Mouse (Mus musculus): ENCODE data around the gene Duxf3. TPM values are rescaled to one million over a fixed set of nuclear protein-coding genes. Genes with fewer than 3 reads are reported as not detected.
A peak's percentile ranks its signal among the peaks of the same experiment; 100 is the strongest.
"Not testable (repeated sequence)": the region's sequence is repeated elsewhere in the genome, so short reads cannot be mapped to it uniquely, and the experiment has no call there.

The Duxf3 gene
- total RNA-seq (2021): not detected

GRCm38 (mm10) chr10:58232641-58232969 is at the start of gene Duxf3:
Gene Duxf3, minus strand, starts transcription at chr10:58232675.
- DNase-seq; intact Hi-C loops (cut with DNase I): not testable (repeated sequence)

GRCm38 (mm10) chr10:58282238-58282637 is 49.8 kb upstream of the Duxf3 start:
- intact Hi-C loops (cut with DNase I): no loop called here
- DNase-seq: no peak

- DNase-seq: peak; percentile 10 to 11
- intact Hi-C loops (cut with DNase I): no loop called here
These were observed 26.0 kb upstream of the Duxf3 start for GRCm38 (mm10) chr10:58258466-58258865.

- intact Hi-C loops (cut with DNase I): no loop called here
- peak; percentile 18 to 35 for DNase-seq
These were observed 23.5 kb upstream of the Duxf3 start for GRCm38 (mm10) chr10:58255954-58256353.

GRCm38 (mm10) chr10:58255213-58255892 is 22.9 kb upstream of the Duxf3 start, which contains the start of gene Gcc2:
Gene Gcc2, plus strand, starts transcription at chr10:58255497.
- DNase-seq: peak; percentile 94 to 95
- intact Hi-C loops (cut with DNase I): no loop called here

- intact Hi-C loops (cut with DNase I): no loop called here
- DNase-seq: peak; percentile 4 to 16
These were observed 22.2 kb upstream of the Duxf3 start for GRCm38 (mm10) chr10:58254635-58255175.

GRCm38 (mm10) chr10:58249535-58249934 is 17.1 kb upstream of the Duxf3 start:
- intact Hi-C loops (cut with DNase I): no loop called here

GRCm38 (mm10) chr10:58238984-58239740 is 6.7 kb upstream of the Duxf3 start:
- intact Hi-C loops (cut with DNase I): not testable (repeated sequence)
- peak in 1 of 2 experiments; percentile 53 for DNase-seq

More at GRCm38 (mm10) chr10:58249535-58249934, 17.1 kb upstream of the Duxf3 start:
- DNase-seq: no peak

- no peak for DNase-seq
These were observed 4.1 kb upstream of the Duxf3 start, which contains the start of gene Gm4981 for GRCm38 (mm10) chr10:58236613-58237012. Gene Gm4981, minus strand, starts transcription at chr10:58236701.

GRCm38 (mm10) chr10:58234985-58235384 is 2.5 kb upstream of the Duxf3 start:
- DNase-seq; intact Hi-C loops (cut with DNase I): not testable (repeated sequence)

More at GRCm38 (mm10) chr10:58236613-58237012, 4.1 kb upstream of the Duxf3 start, which contains the start of gene Gm4981:
- intact Hi-C loops (cut with DNase I): no loop called here

GRCm38 (mm10) chr10:58233740-58234121 is 1.3 kb upstream of the Duxf3 start:
- intact Hi-C loops (cut with DNase I); DNase-seq: not testable (repeated sequence)

- intact Hi-C loops (cut with DNase I): not testable (repeated sequence)
- peak in 1 of 2 experiments; percentile 46 for DNase-seq
These were observed 722 bp upstream of the Duxf3 start for GRCm38 (mm10) chr10:58233054-58233739.

GRCm38 (mm10) chr10:58231779-58232640 is 465 bp downstream of the Duxf3 start:
- intact Hi-C loops (cut with DNase I): not testable (repeated sequence)
- peak; percentile 63 to 65 for DNase-seq

GRCm38 (mm10) chr10:58231088-58231487 is 1.4 kb downstream of the Duxf3 start:
- DNase-seq: not testable (repeated sequence)

GRCm38 (mm10) chr10:58230021-58230420 is 2.5 kb downstream of the Duxf3 start:
- intact Hi-C loops (cut with DNase I); DNase-seq: not testable (repeated sequence)

More at GRCm38 (mm10) chr10:58231088-58231487, 1.4 kb downstream of the Duxf3 start:
- intact Hi-C loops (cut with DNase I): not testable (repeated sequence)

GRCm38 (mm10) chr10:58227798-58228197 is 4.7 kb downstream of the Duxf3 start:
- intact Hi-C loops (cut with DNase I); DNase-seq: not testable (repeated sequence)

GRCm38 (mm10) chr10:58226357-58226756 is 6.1 kb downstream of the Duxf3 start:
- intact Hi-C loops (cut with DNase I); DNase-seq: not testable (repeated sequence)

- intact Hi-C loops (cut with DNase I); DNase-seq: not testable (repeated sequence)
These were observed 7.4 kb downstream of the Duxf3 start, which contains the start of gene AW822073 for GRCm38 (mm10) chr10:58224827-58225785. Gene AW822073, minus strand, starts transcription at chr10:58224930.

All from heart, postnatal 10 days (tissue).